Mouse (Mus musculus) regulatory T cell (primary cell): ENCODE data around the gene Myrfl.

Experiments used
- in situ Hi-C: fragments of 300-600 bp; cut with MboI, MseI; formaldehyde crosslinking; loops from one replicate; pipeline ENCODE4 v1.15.1; 2025; ENCODE audit warnings: high pct_unique_total_duplicates

Myrfl gene

GRCm38 (mm10) chr10:116760561-116760960 is 136.2 kb downstream of the Myrfl start:
- in situ Hi-C loops, result no loop called here

- in situ Hi-C loops, result no loop called here
Observed at GRCm38 (mm10) chr10:116759816-116760215, 136.9 kb downstream of the Myrfl start.

- in situ Hi-C loops, result no loop called here
Observed at GRCm38 (mm10) chr10:116755881-116756581, 140.7 kb downstream of the Myrfl start.

GRCm38 (mm10) chr10:116754940-116755339 is 141.8 kb downstream of the Myrfl start:
- in situ Hi-C loops, result no loop called here

GRCm38 (mm10) chr10:116750895-116751294 is 145.8 kb downstream of the Myrfl start:
- in situ Hi-C loops, result no loop called here

- in situ Hi-C loops, result no loop called here
Observed at GRCm38 (mm10) chr10:116750062-116750461, 146.7 kb downstream of the Myrfl start.

- in situ Hi-C loops, result no loop called here
Observed at GRCm38 (mm10) chr10:116748681-116749080, 148.0 kb downstream of the Myrfl start.

GRCm38 (mm10) chr10:116746281-116747011 is 150.3 kb downstream of the Myrfl start:
- in situ Hi-C loops, result no loop called here

- in situ Hi-C loops, result no loop called here
Observed at GRCm38 (mm10) chr10:116742696-116743095, 154.0 kb downstream of the Myrfl start.

GRCm38 (mm10) chr10:116742189-116742588 is 154.5 kb downstream of the Myrfl start:
- in situ Hi-C loops, result no loop called here

- in situ Hi-C loops, result no loop called here
Observed at GRCm38 (mm10) chr10:116741343-116741742, 155.4 kb downstream of the Myrfl start.

GRCm38 (mm10) chr10:116740073-116740472 is 156.6 kb downstream of the Myrfl start:
- in situ Hi-C loops, result no loop called here

GRCm38 (mm10) chr10:116738533-116738932 is 158.2 kb downstream of the Myrfl start:
- in situ Hi-C loops, result no loop called here

GRCm38 (mm10) chr10:116735607-116736006 is 161.1 kb downstream of the Myrfl start:
- in situ Hi-C loops, result no loop called here

- in situ Hi-C loops, result no loop called here
Observed at GRCm38 (mm10) chr10:116733651-116734050, 163.1 kb downstream of the Myrfl start.

GRCm38 (mm10) chr10:116730033-116730652 is 166.6 kb downstream of the Myrfl start:
- in situ Hi-C loops, result no loop called here

GRCm38 (mm10) chr10:116728860-116729259 is 167.9 kb downstream of the Myrfl start:
- in situ Hi-C loops, result no loop called here

- in situ Hi-C loops, result no loop called here
Observed at GRCm38 (mm10) chr10:116727702-116728298, 168.9 kb downstream of the Myrfl start.
